Mouse (Mus musculus) forebrain, embryonic 16.5 days (tissue): ENCODE results near the gene Nol9. TPM values are rescaled to one million over a fixed set of nuclear protein-coding genes. Genes with fewer than 3 reads are reported as not detected.

ENCODE experiments used
- ATAC-seq: fragments of 200-750 bp; cut with Nextera tagmentation; 2 replicates; pipeline ENCODE4 v1.8.0; 2017; ENCODE audit warnings: mild to moderate bottlenecking, moderate library complexity
- H3K27ac ChIP-seq: fragments of 300-500 bp; sonication (generic); 2 replicates; pipeline ENCODE4 v1.5.1; 2014; ENCODE audit warnings: low read length, control low read depth
- H3K27me3 ChIP-seq: fragments of 300-500 bp; sonication (generic); replicated peaks from 2 replicates; pipeline ENCODE4 v1.6.1; 2014; ENCODE audit warnings: low read length; ENCODE audit not compliant: control insufficient read depth, insufficient read depth
- H3K36me3 ChIP-seq: fragments of 300-500 bp; sonication (generic); 2 replicates; pipeline ENCODE4 v1.6.1; 2014; ENCODE audit not compliant: control insufficient read depth, insufficient read depth
- H3K4me1 ChIP-seq: fragments of 300-500 bp; sonication (generic); replicated peaks from 2 replicates; pipeline ENCODE4 v1.6.1; 2014; ENCODE audit warnings: low read length; ENCODE audit not compliant: control insufficient read depth, insufficient read depth
- H3K4me2 ChIP-seq: fragments of 300-500 bp; sonication (generic); 2 replicates; pipeline ENCODE4 v1.6.1; 2014; ENCODE audit warnings: mild to moderate bottlenecking, low read length, control low read depth
- H3K4me3 ChIP-seq: fragments of 300-500 bp; sonication (generic); replicated peaks from 2 replicates; pipeline ENCODE4 v1.5.1; 2014; ENCODE audit warnings: mild to moderate bottlenecking, low read length, control low read depth
- H3K9ac ChIP-seq: fragments of 300-500 bp; sonication (generic); replicated peaks from 2 replicates; pipeline ENCODE4 v1.6.1; 2014; ENCODE audit warnings: low read depth, low read length, control low read depth
- H3K9me3 ChIP-seq: fragments of 300-500 bp; sonication (generic); 2 replicates; pipeline ENCODE4 v1.6.1; 2016; ENCODE audit warnings: low read length; ENCODE audit not compliant: control insufficient read depth
- WGBS: fragments of 180-500 bp; shearing (Covaris S2); extraction: QIAGEN DNeasy Blood & Tissue Kit; methylation state at CpG from one replicate; pipeline ENCODE4 v1.1.7; 2014; 5-methylcytosine and 5-hydroxymethylcytosine counted together
- polyA plus RNA-seq: library from polyadenylated mRNA; unstranded; fragments of >200 nt; fragmentation: Nextera tagmentation; extraction: Ambion mirVana; gene quantifications from 2 replicates; pipeline ENCODE4 v1.2.1, GENCODE M21; 2015

Gene Nol9
- polyA plus RNA-seq, 1 experiment from 2014 or later: 25.1 TPM

- 71% methylated on average over 3 of the region's 3 CpGs for WGBS
- ATAC-seq: no peak
- H3K27ac ChIP-seq: no peak overlapping the region
- H3K9me3 ChIP-seq: no peaks in the 10 kb centered on the region
- no peak overlapping the region for H3K4me2 ChIP-seq
- H3K4me3 ChIP-seq: no peak overlapping the region
- no peaks in the 10 kb centered on the region for H3K36me3 ChIP-seq
- H3K4me1 ChIP-seq: peaks cover 8% of the 10 kb centered on the region
- H3K9ac ChIP-seq: no peak overlapping the region
- no peaks in the 10 kb centered on the region for H3K27me3 ChIP-seq
Observed at GRCm38 (mm10) chr4:151999481-151999880, 39.6 kb upstream of the Nol9 start.

GRCm38 (mm10) chr4:152000906-152001305, 38.2 kb upstream of the Nol9 start:
- H3K27me3 ChIP-seq: no peaks in the 10 kb centered on the region
- H3K9ac ChIP-seq: no peak overlapping the region
- WGBS: 55% methylated on average over 4 of the region's 4 CpGs
- no peaks in the 10 kb centered on the region for H3K36me3 ChIP-seq
- no peak overlapping the region for H3K4me3 ChIP-seq
- no peak overlapping the region for H3K4me2 ChIP-seq
- peaks cover 7% of the 10 kb centered on the region for H3K4me1 ChIP-seq
- H3K27ac ChIP-seq: no peak overlapping the region
- no peak for ATAC-seq
- no peaks in the 10 kb centered on the region for H3K9me3 ChIP-seq

DNA sequence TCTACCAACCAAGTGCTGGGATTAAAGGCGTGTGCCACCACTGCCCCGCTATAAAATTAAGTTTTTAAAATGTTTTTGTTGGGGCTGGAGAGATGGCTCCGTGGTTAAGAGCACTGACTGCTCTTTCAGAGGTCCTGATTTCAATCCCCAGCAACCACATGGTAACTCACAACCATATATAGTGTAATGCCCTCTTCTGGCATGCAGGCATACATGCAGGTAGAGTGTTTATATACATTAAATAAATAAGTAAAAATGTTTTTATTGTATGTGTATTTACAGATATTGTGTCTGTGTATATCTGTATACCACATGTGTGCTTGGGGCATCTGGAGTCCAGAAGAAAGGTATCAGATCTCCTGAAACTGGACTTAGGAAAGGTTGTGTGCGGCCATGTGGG, 37.8 kb upstream of the Nol9 start:
- 64% methylated on average over 4 of the region's 4 CpGs for WGBS
- Histone ChIP-seq H3K36me3 (no peaks in the 10 kb centered on the region), H3K9ac (no peak overlapping the region), H3K4me3 (no peak overlapping the region), H3K4me1 (peaks cover 7% of the 10 kb centered on the region), H3K4me2 (no peak overlapping the region), H3K9me3 (no peaks in the 10 kb centered on the region), H3K27me3 (peaks cover 1% of the 10 kb centered on the region; the same call in 1 of the 2 replicates), H3K27ac (no peak overlapping the region)
- no peak for ATAC-seq

- no peak overlapping the region for H3K9ac ChIP-seq
- peaks cover 7% of the 10 kb centered on the region for H3K27me3 ChIP-seq
- peaks cover 5% of the 10 kb centered on the region for H3K4me1 ChIP-seq
- no peak overlapping the region for H3K27ac ChIP-seq
- WGBS: 88% methylated on average over 3 of the region's 3 CpGs
- ATAC-seq: no peak
- H3K9me3 ChIP-seq: no peaks in the 10 kb centered on the region
- H3K36me3 ChIP-seq: no peaks in the 10 kb centered on the region
- no peak overlapping the region for H3K4me3 ChIP-seq
- no peak overlapping the region for H3K4me2 ChIP-seq
Observed at GRCm38 (mm10) chr4:152002063-152002462, 37.1 kb upstream of the Nol9 start.

DNA sequence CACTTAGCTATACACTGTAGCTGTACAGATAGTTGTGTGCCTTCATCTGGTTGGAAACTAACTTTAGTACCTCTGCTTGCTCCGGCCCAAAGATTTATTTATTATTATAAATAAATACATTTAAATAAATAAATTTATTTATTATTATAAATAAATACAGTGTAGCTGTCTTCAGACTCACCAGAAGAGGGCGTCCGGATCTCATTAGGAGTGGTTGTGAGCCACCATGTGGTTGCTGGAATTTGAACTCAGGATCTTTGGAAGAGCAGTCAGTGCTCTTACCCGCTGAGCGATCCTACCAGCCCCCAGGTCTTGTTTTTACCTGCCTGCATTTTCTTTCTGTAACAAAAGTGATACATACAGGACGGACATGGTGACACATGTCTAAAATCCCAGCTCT, 33.0 kb upstream of the Nol9 start:
- ATAC-seq: no peak
- Histone ChIP-seq H3K9me3 (no peaks in the 10 kb centered on the region), H3K4me3 (no peak overlapping the region), H3K27me3 (peaks cover 23% of the 10 kb centered on the region), H3K4me1 (peaks cover 26% of the 10 kb centered on the region), H3K36me3 (no peaks in the 10 kb centered on the region), H3K4me2 (no peak overlapping the region), H3K27ac (no peak overlapping the region), H3K9ac (no peak overlapping the region)
- WGBS: 78% methylated on average over 6 of the region's 6 CpGs

GRCm38 (mm10) chr4:152006812-152007211, 32.3 kb upstream of the Nol9 start:
- no peak overlapping the region for H3K27ac ChIP-seq
- peaks cover 23% of the 10 kb centered on the region for H3K27me3 ChIP-seq
- WGBS: 13% methylated on average over 3 of the region's 3 CpGs
- H3K4me2 ChIP-seq: no peak overlapping the region
- H3K9me3 ChIP-seq: no peaks in the 10 kb centered on the region
- H3K4me1 ChIP-seq: peaks cover 26% of the 10 kb centered on the region
- no peaks in the 10 kb centered on the region for H3K36me3 ChIP-seq
- ATAC-seq: no peak
- H3K9ac ChIP-seq: no peak overlapping the region
- H3K4me3 ChIP-seq: no peak overlapping the region

- no peak overlapping the region for H3K27ac ChIP-seq
- ATAC-seq: no peak
- H3K36me3 ChIP-seq: no peaks in the 10 kb centered on the region
- peaks cover 26% of the 10 kb centered on the region for H3K4me1 ChIP-seq
- H3K27me3 ChIP-seq: peaks cover 23% of the 10 kb centered on the region
- H3K4me3 ChIP-seq: no peak overlapping the region
- H3K4me2 ChIP-seq: peak overlapping the region; percentile 90
- no peaks in the 10 kb centered on the region for H3K9me3 ChIP-seq
- no peak overlapping the region for H3K9ac ChIP-seq
- WGBS: 11% methylated on average over 8 of the region's 8 CpGs
Observed at GRCm38 (mm10) chr4:152007481-152008147, 31.5 kb upstream of the Nol9 start.

- no peak overlapping the region for H3K27ac ChIP-seq
- peak overlapping the region; percentile 80 for H3K4me3 ChIP-seq
- WGBS: under 1% methylated on average over 14 of the region's 14 CpGs
- peak overlapping the region; percentile 44 for H3K9ac ChIP-seq
- peaks cover 26% of the 10 kb centered on the region for H3K4me1 ChIP-seq
- H3K4me2 ChIP-seq: peak overlapping the region; percentile 90
- ATAC-seq: no peak
- peaks cover 23% of the 10 kb centered on the region for H3K27me3 ChIP-seq
- H3K9me3 ChIP-seq: no peaks in the 10 kb centered on the region
- no peaks in the 10 kb centered on the region for H3K36me3 ChIP-seq
Observed at GRCm38 (mm10) chr4:152008148-152008500, 31.0 kb upstream of the Nol9 start.

DNA sequence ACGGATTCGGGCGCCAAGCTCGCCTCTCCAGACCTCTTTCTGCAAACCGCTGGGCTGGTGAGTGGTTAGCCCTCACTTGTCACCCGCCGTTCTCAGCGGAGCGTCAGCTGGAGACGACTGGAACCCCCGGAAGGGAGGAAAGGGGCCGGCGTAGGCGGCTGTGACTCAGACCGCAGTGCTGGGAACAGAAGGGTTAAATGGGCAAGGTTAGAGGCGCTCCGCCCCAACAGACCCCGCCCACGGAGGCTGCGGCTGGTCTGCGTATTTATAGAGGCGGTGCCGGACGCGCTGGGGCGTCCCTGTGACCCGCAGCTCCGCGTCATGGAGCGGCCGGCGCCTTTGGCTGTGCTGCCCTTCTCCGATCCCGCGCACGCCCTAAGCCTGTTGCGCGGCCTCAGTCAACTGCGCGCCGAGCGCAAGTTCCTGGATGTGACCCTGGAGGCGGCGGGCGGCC, 30.5 kb upstream of the Nol9 start, which contains the start of gene Klhl21:
Klhl21 (plus strand) TSS at position 182 of the 454 bp plus-strand sequence.
- H3K9ac ChIP-seq: peak within 1 kb of the TSS; percentile 56
- ATAC-seq: peak; percentile 88
- WGBS: under 1% methylated on average over 45 of the region's 45 CpGs

More for the DNA sequence above, 30.5 kb upstream of the Nol9 start, which contains the start of gene Klhl21:
- H3K9me3 ChIP-seq: no peaks in the 10 kb centered on the region
- H3K27ac ChIP-seq: peak within 1 kb of the TSS; percentile 68
- H3K36me3 ChIP-seq: no peaks in the 10 kb centered on the region
- H3K4me1 ChIP-seq: peaks cover 26% of the 10 kb centered on the region
- peak within 1 kb of the TSS; percentile 80 for H3K4me3 ChIP-seq
- peaks cover 23% of the 10 kb centered on the region for H3K27me3 ChIP-seq
- H3K4me2 ChIP-seq: peak within 1 kb of the TSS; percentile 90
